Mouse (Mus musculus) brain, embryonic 18.5 days (tissue): ENCODE measurements at regions not wholly inside any gene's neighbourhood (a gene's known extent, or its start where the extent isn't known, plus 50 kb on each side); places are given as distances from the start of the nearest gene placed in this dataset.
"Not testable (repeated sequence)": the region's sequence is repeated elsewhere in the genome, so short reads cannot be mapped to it uniquely, and the experiment has no call there.

ENCODE experiments used
- DNase-seq: peaks from one replicate; pipeline ENCODE4 v3.0.0-alpha.2; 2012; ENCODE audit warnings: low read depth, low spot score

DNA sequence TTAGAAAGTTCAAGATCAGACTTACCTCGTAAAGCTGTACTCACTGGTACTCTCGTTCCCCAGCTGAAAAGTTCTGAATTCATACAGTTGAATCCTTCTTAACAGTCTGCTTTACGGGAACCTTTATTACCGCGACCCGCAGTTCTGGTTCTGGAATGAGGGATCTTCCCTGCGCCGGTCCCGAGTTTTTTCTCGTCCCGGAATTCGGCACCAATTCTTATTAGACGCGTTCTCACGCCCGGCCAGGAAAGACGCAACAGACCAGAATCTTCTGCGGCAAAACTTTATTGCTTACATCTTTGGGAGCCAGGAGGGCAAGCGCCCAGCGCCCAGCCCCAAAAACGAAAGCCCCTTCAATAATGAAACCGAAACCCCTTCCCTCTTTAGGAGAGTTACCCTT lies 423.4 kb downstream of the Tox3 start:
- DNase-seq = not testable (repeated sequence)

DNA sequence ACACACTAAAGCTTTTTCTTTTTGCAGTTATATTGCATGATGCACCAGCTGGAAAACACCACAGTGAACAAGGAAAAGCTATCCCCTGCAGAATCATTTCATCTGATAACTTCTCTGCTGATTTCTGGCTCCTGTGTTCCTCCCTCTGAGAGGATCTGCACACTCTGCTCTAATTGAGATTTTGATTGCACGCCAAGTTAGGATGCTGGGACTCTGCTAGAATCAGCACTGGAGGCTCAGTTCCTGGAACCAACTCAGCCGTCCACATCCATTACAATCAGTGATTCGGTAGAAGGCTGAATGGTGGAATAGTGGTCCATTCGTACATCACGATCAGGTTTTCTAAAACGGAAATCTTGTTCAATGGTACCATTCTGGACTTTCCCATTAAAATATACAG lies 434.1 kb downstream of the Tox3 start:
- DNase-seq = no peak

DNA sequence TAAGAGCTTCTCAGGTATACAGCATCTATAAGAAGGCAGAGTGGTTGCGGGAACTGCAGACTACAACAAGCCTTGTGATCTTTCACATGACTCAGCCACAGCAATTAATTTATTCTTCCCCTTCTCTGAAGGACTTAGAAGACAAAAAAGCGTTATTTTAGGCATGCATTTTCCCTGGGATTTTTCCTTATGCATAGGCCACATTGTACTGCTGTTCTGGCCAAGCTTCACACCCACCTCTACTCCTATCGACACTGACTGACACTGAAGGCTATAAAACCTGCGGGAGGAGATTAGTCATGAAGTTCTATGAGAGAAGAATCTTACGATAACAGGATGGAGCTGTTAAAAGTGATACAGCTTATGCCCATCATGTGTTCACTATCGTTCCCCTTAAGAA lies 441.9 kb downstream of the Tox3 start:
- DNase-seq = no peak

DNA sequence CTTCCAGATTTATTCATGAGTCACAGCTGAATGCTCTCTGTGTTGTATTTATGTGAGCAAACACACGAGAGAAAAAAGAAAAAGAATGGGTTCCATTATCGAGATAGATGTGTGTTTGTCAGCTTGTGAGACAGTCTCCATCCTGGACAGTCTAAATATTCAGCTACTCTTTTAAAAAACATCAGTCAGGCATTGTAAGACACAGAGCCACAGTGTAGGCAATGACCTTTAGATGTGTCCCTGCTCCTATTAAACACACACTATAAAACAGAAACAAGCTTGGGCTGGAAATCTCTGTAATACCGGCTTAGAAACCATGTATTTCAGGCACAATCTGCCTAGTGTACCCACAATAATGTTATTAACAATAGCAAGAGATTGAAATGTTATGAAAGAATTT lies 442.6 kb downstream of the Tox3 start:
- DNase-seq = no peak

DNA sequence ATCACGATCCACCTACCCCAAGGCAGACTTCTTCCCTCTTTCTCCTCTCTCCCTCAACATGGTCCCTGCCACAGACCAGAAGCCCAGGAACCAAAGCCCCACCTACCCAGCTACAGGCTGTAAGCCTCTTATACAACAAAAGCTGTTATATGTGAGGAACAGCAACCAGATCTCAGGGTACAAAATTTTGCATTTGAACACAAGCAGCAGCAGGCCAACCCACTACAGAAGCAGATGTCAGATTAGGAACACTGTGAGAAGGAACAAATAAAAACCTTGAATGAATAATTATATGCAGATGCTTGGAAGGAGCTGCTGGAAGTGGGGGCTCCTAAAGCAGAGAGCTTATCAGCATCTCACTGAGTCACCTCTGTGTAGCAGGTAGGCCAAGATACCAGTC lies 444.8 kb downstream of the Tox3 start:
- DNase-seq = no peak

DNA sequence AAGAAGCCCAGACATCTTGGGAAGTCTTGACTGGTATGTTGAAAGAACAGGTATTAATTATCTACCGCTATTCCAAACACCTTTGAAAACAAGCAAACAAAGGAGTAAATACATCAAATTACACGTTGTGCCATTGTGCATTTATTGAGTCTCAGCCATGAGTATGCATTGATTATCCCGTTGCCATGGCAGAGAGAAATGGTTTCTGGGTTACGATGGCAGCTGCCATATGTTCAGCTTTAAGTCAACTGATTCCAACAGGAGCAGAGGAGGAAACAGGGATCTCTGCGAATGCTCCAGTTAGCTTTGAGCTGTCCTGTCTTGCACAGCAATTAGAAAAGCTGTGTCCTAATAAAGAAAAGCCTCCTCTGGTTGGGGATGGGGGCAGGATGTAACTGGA lies 475.4 kb downstream of the Tox3 start:
- DNase-seq = no peak

DNA sequence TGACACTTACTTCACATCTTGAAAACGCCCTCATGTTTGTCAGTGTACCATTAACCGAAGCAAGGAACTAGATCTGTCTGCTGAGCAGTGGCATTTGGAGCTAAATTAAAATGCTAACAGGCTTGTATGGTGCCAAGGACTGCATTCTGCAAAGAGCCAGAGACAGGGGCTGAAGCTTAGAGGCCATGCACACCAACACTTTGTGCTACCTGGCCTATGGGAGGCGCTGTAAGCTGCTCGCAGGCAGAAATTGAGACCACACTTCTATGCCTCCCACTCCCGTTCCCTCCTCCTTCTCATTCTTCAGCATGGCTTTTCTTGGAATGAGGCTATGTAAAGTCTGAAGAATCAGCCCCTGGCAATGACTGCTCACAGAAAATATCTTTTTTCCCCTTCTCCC lies 476.2 kb downstream of the Tox3 start:
- DNase-seq = no peak

DNA sequence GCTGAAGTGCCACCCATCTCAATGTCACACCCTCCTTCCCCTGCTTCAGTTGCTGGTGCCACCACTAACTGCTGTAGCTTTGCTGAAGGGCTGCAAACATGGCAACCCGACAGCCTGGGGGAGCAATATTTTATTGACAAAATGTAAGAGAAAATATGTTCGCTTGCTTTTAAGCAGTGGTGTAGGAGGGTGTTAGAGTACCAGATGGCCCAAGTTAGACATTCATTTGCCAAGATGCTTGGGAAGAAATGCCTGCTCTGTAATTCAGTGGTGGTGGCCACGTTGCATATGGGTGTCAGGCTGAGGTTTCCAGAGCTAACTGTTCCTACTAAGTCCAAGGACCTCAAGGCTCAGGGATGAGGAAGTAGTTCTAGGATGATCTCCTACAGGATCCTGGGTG lies 488.3 kb downstream of the Tox3 start:
- DNase-seq = no peak

DNA sequence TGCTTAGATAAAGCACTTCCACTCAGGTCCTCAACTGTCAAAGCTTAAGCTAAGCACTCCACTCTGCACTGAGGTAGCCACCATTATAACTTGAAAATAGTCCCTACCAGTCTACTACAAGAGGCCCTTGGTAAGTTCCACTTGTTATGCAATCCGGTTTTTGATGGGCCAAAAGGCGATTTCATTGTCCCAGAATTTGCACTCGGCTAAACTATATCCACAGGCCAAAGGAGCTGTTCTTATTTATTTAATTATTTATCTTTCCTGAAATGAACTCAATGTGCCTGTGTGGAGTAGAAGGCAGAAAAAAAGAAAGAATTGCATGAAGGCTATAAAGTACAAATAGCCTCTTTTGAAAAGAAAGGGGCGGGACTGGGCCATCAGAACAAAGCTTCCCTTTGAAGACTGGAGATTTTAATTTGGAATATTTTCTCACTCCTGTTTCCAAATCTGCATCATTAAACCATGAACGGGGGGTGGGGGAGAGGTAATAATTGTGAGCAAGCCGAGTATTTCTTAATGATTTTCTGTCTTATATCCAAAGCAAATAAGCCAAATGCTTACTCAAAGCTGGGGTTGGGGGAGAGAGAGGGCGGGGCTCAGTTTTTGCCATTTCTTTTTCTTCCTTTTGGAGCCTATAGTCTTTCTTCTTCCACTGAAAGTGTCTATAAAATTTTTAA lies 489.3 kb downstream of the Tox3 start:
- DNase-seq = no peak

DNA sequence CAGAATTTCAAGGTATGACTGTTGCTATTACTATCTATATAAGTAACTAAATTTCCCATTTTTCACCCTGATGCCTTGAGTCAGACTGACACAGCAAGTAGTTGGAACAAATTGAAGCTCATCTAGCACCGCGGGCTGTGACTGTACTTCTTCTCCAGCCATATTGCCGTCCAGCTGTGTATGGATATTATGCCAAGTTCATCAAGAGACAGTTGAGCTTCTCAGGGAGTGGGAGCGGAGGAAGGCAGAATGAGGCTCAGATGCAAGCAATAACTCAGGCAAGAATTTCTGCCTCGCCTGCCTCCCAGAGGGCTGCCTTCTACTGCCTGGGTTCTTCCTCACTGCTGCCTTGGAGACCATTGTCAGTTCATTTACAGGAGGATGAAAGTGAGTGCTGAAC lies 492.6 kb downstream of the Tox3 start:
- DNase-seq = no peak

DNA sequence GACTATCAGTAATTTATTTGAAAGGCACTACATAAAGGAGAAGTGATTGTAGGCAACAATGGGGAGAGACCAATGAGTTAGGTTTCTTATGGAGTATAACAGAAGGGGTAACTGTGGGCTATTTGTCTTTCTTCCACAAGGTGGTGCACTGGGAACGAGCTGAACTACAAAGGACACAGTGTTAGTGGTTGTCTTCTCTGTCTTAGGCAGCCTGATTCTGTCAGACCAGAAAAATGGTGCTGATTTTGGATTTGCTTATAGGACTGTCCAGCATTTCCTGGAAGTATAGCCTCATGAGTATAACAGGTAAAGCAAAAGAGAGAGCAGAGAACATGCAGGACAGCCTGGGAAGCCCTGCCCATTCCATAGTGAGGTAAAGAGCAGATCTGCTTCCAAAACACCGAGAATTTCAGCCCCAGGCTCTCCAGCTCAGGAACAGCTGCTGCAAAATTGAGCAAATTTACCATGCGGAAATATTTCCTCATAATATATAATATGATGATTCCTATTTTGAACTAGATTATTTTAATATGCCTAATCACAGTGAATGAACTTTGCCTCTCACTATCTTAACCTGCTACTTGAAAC lies 497.8 kb downstream of the Tox3 start:
- DNase-seq = peak; percentile 82

DNA sequence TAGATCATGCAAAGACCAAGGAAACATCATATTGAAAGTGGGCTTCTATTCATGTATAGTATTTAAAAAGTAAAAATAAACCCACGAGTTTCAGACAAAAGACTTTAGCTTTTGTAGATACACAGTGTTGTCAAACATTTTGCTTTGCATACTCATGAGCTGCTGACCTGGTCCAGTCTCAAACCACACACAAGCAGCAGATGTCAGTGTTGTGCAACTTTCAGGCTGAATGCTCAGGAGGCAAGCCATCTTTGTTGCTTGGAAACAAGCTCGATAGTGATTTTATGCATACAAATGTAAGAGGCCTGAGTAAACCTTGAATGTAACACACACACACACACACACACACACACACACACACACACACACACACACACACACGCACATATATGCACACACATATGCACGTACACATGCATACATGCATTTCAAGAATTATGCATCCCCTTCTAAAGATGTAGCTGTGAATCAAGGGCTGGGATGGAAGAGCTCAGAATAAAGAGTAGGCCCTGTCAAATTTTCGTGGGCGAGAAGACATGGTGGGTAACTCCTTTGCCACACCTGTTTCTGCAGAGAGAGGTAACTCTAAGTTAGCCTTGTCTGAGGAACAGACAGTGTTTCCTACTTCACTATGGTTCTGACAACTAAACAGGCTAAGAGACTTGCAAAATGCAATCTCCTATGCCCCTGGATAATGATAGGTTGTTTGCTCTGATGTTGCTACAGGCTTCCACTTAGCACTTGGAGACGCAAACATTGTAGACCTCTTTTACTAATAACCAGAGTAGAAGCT lies 498.5 kb downstream of the Tox3 start:
- peak; percentile 72 for DNase-seq

DNA sequence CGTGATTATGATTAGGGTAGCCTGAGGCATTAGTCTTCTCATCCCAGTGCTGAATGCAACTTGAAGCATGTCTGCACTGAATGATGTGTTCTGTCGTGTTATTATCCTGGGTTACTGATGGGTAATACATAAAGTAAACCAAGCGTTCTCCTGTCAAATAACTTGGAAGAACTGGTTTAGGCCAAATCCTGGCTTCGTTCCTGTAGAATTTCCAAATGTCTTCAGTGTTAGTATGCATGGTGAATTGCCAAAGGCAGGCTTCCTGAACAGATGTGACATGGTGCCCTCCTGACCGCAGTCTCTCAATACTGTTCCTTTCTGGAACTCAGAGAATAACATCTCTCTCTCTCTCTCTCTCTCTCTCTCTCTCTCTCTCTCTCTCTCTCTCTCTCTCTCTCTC lies 509.6 kb downstream of the Tox3 start:
- no peak for DNase-seq

DNA sequence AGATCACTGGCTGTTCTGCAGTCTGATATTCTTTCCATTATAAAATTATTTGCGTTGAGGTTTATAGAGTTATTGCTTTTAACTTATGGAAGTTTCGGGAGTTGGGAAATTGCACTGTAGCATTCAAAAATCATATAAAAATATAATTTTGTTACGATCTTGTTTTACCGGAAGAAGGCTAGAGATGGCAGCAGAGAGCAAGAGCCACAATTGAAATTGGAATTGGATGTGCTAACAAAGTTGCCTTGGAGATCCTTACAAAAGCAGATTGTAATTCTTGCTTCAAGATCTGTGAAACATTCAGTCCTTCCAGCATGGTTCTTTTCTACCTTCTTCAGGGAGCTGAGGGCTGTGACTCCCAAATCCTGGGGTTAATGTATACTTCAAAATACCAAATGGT lies 514.4 kb downstream of the Tox3 start:
- DNase-seq = no peak

DNA sequence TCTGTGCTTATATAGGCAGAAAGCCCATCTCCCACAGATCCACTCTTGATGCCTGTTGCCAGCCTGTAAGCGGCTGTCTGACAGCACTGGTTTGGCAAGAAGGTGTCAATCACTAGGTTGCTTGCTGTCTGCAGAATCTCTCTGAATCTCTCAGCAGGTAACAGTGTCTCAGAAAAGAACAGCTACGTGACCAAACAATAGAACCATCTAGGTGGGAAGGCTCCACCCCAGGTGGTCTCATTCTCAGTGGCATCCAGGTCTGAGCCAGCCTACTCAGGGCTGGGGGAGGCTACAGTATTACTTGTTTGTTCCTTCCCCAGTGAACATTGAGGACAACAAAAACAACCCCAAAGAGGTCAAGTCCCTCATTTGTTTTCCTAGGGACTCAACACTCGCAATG lies 523.6 kb downstream of the Tox3 start:
- DNase-seq = no peak

DNA sequence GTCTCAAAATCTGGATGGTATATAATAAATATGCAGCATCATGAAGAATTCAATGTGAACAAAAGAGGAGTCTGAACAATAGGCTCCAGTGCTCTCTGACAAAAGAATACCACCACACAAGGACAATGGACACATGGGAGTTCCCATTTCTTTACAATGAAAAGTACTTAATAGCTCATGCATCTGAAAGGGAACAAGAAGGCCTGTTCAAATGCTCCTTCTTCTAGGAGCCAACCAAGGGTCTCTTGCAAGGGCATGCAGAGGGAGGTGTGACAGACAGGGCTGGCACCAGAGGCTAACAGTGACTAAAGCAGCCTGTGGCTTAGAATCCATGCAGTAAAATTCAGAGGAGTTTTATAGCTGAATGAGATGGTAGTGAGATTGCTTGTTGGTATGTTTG lies 524.5 kb downstream of the Tox3 start:
- DNase-seq = no peak

DNA sequence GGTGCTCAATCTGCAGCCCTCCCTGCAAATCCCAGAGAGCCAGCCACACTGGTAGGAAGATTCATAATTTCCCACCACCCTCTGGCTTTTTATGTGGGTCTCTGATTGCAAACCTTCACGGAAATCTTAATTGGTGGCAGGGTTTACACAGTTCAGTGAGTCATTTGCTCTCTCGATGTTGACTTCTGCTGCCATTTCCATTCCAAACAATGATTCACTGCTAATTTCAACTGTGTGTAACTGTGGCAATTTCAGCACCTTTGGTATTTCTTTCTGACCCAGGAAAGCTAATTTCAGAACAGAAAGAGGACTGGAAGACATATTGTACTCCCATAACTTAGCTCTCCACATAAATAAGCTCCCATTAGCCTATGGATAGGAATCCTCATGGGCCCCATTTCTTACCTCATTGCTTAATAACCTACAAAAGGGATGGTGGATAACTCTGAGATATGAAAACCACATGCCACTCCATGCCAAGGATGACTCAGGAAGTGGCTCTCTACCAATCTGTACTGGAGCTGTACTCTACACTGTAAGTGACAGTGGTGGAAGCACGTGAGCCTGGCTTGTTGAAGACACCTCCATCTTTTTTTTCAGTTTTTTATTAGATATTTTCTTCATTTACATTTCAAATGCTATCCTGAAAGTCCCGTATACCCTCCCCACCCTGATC lies 536.0 kb downstream of the Tox3 start:
- DNase-seq = no peak

DNA sequence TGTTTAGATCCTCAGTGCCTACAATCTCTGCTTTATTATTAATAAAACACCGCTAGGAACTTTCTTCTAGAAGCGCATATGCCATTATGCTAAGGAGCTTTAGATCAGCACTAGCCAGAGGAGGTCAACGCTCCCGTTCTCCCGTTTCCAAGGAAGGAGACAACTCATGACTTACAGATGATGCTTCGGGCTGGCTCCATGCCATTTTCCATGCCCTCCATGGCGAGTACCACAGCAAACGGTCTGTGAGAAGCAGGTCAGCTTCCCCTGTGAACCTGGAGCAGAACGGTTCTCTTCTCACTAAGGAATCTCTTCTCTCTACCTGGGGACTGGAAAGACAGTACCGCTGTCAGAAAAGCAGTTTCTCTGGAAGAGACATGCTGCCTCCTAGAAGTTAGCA lies 559.8 kb downstream of the Tox3 start:
- no peak for DNase-seq

DNA sequence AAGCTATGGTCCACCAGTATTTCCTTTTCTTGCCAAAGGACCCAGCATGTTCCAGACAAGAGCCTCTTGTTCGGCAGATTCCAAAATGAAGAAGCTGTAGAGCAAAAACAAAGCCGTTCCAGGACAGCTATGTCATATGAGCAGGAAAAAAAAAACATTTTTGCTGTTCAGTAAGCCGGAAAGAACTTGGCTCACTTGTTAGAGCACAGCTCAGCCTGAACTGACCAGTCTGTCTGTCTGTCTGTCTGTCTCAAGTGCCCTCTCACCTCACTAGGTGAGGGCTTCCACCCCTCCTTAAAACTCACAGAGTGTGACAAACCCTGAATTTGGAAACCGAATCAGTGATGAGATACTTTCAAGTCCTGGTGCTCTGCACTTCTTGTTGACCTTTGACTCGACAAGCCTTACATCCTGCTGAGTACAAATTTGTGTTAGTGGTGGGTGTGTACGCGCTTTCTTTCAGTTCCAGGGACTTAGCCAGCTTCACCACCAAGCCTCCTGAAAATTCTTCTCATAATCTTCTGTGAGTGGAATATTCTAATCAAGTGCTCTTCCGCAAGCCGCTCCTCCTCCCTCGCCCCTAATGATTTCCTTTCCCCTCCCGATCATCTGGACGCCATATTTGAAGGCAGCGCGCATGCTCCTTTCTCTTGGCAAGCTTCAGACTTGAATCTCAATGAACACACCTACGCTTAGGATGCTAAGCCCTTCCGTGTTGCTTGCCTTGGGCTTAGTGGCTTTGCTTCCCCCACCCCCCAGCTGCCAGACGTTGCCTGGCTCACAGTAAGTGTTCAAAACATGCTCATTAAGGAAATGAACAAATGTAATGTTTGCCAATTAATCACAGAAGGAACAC lies 560.9 kb downstream of the Tox3 start:
- peak; percentile 18 for DNase-seq

DNA sequence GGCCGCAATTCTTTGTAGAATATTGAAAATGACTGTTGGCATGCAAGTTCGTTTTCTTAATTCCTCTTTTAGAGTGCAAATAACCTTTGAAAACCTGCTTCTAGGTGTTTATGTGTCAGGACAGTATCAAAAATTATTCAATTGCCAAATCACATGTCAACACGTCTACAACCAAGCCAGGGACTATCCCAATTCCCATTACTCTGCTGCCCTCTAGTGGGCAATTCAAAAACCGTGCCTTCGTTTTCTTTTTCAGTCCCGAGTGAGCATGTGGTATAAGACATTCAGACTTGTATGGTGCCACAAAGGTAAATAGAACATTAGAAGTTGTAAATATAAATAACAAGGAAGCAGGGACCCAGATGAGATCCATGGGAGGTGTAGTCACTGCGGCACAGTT lies 563.1 kb downstream of the Tox3 start:
- peak; percentile 55 for DNase-seq

DNA sequence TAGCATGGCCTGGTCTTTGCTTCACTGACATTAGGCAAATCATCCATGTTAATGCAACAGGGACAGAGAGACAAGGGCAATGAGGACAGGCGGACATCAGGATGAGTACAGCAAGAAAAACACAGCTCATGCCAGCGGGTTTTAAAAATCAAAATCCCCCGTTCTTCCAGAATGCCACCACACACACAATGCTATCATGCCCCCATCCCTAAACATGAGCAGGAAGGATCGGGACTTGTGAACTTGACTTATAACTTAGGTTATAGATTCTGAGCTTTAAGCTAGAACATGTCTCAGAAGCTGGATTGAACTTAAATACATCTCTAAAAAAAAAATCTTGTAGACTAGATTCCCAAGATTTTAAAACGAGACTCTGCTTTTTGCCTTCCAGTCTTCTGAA lies 564.8 kb downstream of the Tox3 start:
- no peak for DNase-seq

DNA sequence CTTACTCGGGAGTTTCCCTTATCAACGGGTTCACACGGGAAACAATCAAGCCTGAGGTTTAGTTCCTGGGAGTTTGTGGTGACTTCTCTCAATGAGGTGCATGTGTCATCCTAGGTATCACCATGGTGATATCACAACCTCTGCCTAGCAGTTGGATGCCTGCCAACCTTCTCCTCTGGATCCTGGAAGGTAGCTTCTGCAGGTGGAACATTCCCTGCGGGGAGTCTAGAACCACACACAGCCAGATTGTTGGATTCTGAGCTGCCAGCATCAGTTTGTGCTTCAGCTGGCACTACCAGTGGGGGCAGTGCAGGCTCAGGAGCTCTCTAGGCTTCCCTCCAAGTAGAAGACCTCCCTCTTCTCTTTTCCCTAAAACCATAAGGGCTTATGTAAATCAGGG lies 581.8 kb downstream of the Tox3 start:
- no peak for DNase-seq
